Mouse (Mus musculus) kidney, adult 2 months (tissue): ENCODE results near the gene Clptm1. TPM values are rescaled to one million over a fixed set of nuclear protein-coding genes. Genes with fewer than 3 reads are reported as not detected.
"Not testable (repeated sequence)": the region's sequence is repeated elsewhere in the genome, so short reads cannot be mapped to it uniquely, and the experiment has no call there.

Experiments
- DNase-seq: peaks from one replicate; pipeline ENCODE4 v3.0.0; 2021
- H3K27ac ChIP-seq: fragments of 200-500 bp; 2 replicates; pipeline ENCODE4 v1.5.1; 2012; ENCODE audit warnings: low read depth, low read length, control low read depth, inconsistent platforms; ENCODE audit not compliant: insufficient read depth
- H3K27me3 ChIP-seq: fragments of 200-500 bp; replicated peaks from 2 replicates; pipeline ENCODE4 v1.6.1; 2012; ENCODE audit warnings: mild to moderate bottlenecking, moderate library complexity, low read length, inconsistent platforms; ENCODE audit not compliant: control insufficient read depth, insufficient read depth
- H3K36me3 ChIP-seq: fragments of 200-500 bp; 2 replicates; pipeline ENCODE4 v1.6.1; 2012; ENCODE audit warnings: mild to moderate bottlenecking, moderate library complexity, low read length, inconsistent platforms; ENCODE audit not compliant: control insufficient read depth, insufficient read depth
- H3K4me1 ChIP-seq: fragments of 200-500 bp; 2 replicates; pipeline ENCODE4 v1.6.1; 2011; ENCODE audit warnings: low read length; ENCODE audit not compliant: control insufficient read depth, insufficient read depth
- H3K4me3 ChIP-seq: fragments of 200-500 bp; 2 replicates; pipeline ENCODE4 v1.5.1; 2011; ENCODE audit warnings: mild to moderate bottlenecking, low read depth, low read length, control low read depth; ENCODE audit not compliant: insufficient read depth
- CTCF ChIP-seq: fragments of 200-500 bp; conservative IDR thresholded peaks from 2 replicates; pipeline ENCODE4 v1.5.1; 2011; ENCODE audit warnings: low read depth, mild to moderate bottlenecking, control low read depth, low read length, moderate library complexity, mixed read lengths; ENCODE audit not compliant: insufficient read depth, insufficient read length
- POLR2A ChIP-seq: fragments of 200-500 bp; IDR thresholded peaks from one replicate; pipeline ENCODE4 v1.6.1; 2011; ENCODE audit warnings: low read depth, low read length, control low read depth
- WGBS: fragments of 180-500 bp; shearing (Covaris S2); methylation state at CpG from one replicate; pipeline ENCODE4 v1.1.7; 2018; 5-methylcytosine and 5-hydroxymethylcytosine counted together
- polyA plus RNA-seq: library from polyadenylated mRNA; depleted of rRNA; stranded (reverse); fragments of >200 nt; gene quantifications from 2 replicates; pipeline ENCODE4 v1.2.3, GENCODE M21; 2012

The Clptm1 gene
- polyA plus RNA-seq, 1 experiment = 144 TPM

- Histone ChIP-seq H3K4me1 (no peaks in the 10 kb centered on the region), H3K4me3 (no peak overlapping the region), H3K27ac (no peak overlapping the region), H3K36me3 (no peaks in the 10 kb centered on the region), H3K27me3 (no peaks in the 10 kb centered on the region)
- DNase-seq = no peak
- no peak for TF ChIP-seq POLR2A
- no peak for TF ChIP-seq CTCF
- 81% methylated on average over 6 of the region's 6 CpGs for WGBS
Observed at GRCm38 (mm10) chr7:19622241-19622640, 42.6 kb downstream of the Clptm1 start.

- H3K4me1 ChIP-seq = no peaks in the 10 kb centered on the region
- no peaks in the 10 kb centered on the region for H3K36me3 ChIP-seq
- TF ChIP-seq POLR2A = no peak
- TF ChIP-seq CTCF = no peak
- no peak overlapping the region for H3K4me3 ChIP-seq
- WGBS = 97% methylated on average over 7 of the region's 7 CpGs
- H3K27ac ChIP-seq = no peak overlapping the region
- no peak for DNase-seq
- no peaks in the 10 kb centered on the region for H3K27me3 ChIP-seq
Observed at GRCm38 (mm10) chr7:19620811-19621210, 44.0 kb downstream of the Clptm1 start.

GRCm38 (mm10) chr7:19619004-19619801 lies 45.6 kb downstream of the Clptm1 start:
- WGBS = 18% methylated on average over 35 of the region's 35 CpGs
- Histone ChIP-seq H3K4me1 (no peaks in the 10 kb centered on the region), H3K36me3 (no peaks in the 10 kb centered on the region), H3K27me3 (no peaks in the 10 kb centered on the region), H3K27ac (no peak overlapping the region), H3K4me3 (no peak overlapping the region)
- peak; percentile 89 for TF ChIP-seq CTCF
- TF ChIP-seq POLR2A = no peak
- peak; percentile 87 for DNase-seq

- Histone ChIP-seq H3K4me1 (no peaks in the 10 kb centered on the region), H3K27me3 (no peaks in the 10 kb centered on the region), H3K36me3 (peaks cover 1% of the 10 kb centered on the region; the same call in 1 of the 2 replicates), H3K27ac (no peak overlapping the region), H3K4me3 (no peak overlapping the region)
- no peak for TF ChIP-seq CTCF
- TF ChIP-seq POLR2A = no peak
- 84% methylated on average over 12 of the region's 12 CpGs for WGBS
- no peak for DNase-seq
Observed at GRCm38 (mm10) chr7:19615036-19615577, 49.7 kb downstream of the Clptm1 start.

- no peak for TF ChIP-seq POLR2A
- no peak for TF ChIP-seq CTCF
- H3K27ac ChIP-seq = no peak overlapping the region
- H3K4me1 ChIP-seq = no peaks in the 10 kb centered on the region
- DNase-seq = no peak
- no peak overlapping the region for H3K4me3 ChIP-seq
- peaks cover 1% of the 10 kb centered on the region; the same call in 1 of the 2 replicates for H3K36me3 ChIP-seq
- no peaks in the 10 kb centered on the region for H3K27me3 ChIP-seq
- 83% methylated on average over 5 of the region's 5 CpGs for WGBS
Observed at GRCm38 (mm10) chr7:19610969-19611368, 53.9 kb downstream of the Clptm1 start.

GRCm38 (mm10) chr7:19609641-19610332 lies 55.0 kb downstream of the Clptm1 start:
- 87% methylated on average over 12 of the region's 12 CpGs for WGBS

GRCm38 (mm10) chr7:19607291-19607690 lies 57.5 kb downstream of the Clptm1 start:
- Histone ChIP-seq H3K27ac (no peak overlapping the region), H3K36me3 (peaks cover 1% of the 10 kb centered on the region; the same call in 1 of the 2 replicates), H3K4me1 (peaks cover 3% of the 10 kb centered on the region; the same call in 1 of the 2 replicates), H3K27me3 (no peaks in the 10 kb centered on the region), H3K4me3 (no peak overlapping the region)
- 87% methylated on average over 5 of the region's 5 CpGs for WGBS
- DNase-seq = no peak
- TF ChIP-seq POLR2A (no peak), CTCF (no peak)

More at GRCm38 (mm10) chr7:19609641-19610332, 55.0 kb downstream of the Clptm1 start:
- TF ChIP-seq POLR2A (no peak), CTCF (no peak)
- Histone ChIP-seq H3K36me3 (peaks cover 1% of the 10 kb centered on the region; the same call in 1 of the 2 replicates), H3K4me1 (no peaks in the 10 kb centered on the region), H3K27me3 (no peaks in the 10 kb centered on the region), H3K27ac (no peak overlapping the region), H3K4me3 (no peak overlapping the region)
- DNase-seq = peak; percentile 57

- 46% methylated on average over 10 of the region's 10 CpGs for WGBS
Observed at GRCm38 (mm10) chr7:19604606-19605214, 60.1 kb downstream of the Clptm1 start.

More at GRCm38 (mm10) chr7:19604606-19605214, 60.1 kb downstream of the Clptm1 start:
- not testable (repeated sequence) for DNase-seq, H3K27me3 ChIP-seq, H3K27ac ChIP-seq, H3K4me1 ChIP-seq, H3K36me3 ChIP-seq
- H3K4me3 ChIP-seq = peak overlapping the region; percentile 93; the same call in 1 of the 2 replicates
